Mouse (Mus musculus): ENCODE data around the gene Ccar1.

DNA sequence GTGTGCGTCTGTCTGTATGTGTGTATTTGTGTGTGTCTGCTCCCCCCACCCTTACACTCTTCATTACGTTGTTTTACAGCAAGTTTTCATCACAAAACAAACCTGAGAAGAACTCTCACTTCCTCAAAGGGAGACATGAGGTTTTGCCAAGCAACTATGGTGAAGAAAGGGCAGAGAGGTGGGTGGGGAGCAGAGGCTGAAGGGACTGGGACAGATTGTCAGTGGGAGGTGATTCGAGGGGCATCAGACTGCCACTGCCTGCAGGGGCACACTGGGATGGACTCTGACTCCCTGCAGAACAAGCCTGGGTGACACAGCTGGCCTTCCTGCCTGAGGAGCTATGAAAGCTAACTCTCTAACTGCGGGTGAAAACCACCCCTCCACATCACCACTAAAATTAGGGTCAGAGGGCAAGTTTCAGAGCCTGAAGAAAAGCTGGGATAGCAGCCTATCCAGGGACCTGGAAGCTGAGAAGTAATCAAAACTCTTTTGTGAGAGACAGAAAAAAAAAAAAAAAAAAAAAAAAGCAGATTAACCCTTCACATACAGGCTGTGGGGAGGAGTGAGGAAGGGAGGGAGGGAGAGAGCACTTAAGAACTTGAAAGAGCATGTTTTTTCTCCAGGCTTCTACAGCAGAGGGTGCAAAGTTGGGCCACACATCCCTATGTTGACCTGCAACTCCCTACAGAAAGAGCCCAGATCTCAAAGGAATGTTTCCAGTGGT lies 55.0 kb downstream of the Ccar1 start:
- no peak for TF ChIP-seq POLR2A (IDR thresholded peaks at IDR 0.05; ENCODE audit: low read depth, low read length)
- TF ChIP-seq CTCF (IDR thresholded peaks at IDR 0.05; ENCODE audit: extremely low read depth, insufficient read length, insufficient replicate concordance, low read depth, low read length) = no peak

All from small intestine, adult 2 months (tissue).